Mouse (Mus musculus) thymus, postnatal 36 days (tissue): ENCODE measurements around the gene Flrt2.
"Not testable (repeated sequence)": the region's sequence is repeated elsewhere in the genome, so short reads cannot be mapped to it uniquely, and the experiment has no call there.

ENCODE experiments used
- DNase-seq, 2 experiments: peaks; one replicate each; pipeline ENCODE4 v3.0.0; 2022; ENCODE audit warnings: mixed read lengths in 2 of 2

Gene Flrt2

DNA sequence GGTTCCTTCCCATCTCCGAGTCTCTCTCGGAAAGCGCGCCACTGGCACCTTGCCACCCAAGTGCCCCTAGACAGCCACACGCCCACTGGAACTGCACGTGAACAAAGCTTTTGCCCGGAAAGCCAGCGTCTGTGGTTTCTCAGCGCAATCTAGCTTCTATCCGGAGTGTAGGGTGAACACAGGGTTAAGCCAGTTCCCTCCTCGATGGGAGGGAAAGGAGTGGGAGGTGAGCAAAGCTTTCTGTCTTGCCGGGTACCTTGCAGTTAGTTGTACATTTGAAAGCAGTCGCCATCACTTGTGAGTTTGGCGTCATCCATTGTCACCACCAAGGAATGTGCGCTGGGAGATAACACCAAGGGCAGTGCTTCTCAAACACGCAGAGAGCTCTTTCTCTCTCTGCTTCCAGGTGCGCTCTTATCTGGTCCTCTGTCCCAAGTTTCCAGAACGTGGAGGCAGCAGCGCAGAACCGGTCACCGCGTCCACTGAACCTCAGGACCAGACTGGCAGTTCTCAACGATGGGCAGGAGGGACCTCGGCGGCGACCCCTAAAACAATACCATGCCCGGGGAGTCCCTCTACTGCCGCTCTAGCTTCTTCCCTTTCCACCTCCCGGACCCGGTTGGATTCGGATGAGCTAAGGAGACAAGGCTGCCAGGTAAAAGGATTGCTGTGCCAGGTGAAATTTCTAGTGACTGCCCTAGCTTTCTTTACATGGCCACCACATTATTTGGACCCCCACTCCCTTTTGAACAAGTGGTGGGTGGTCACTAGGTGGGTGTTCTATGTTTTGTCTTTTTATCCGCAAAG, at the start of gene Flrt2:
Gene Flrt2 (plus strand): TSS at position 266 of the 807 bp plus-strand sequence.
- DNase-seq, result no peak

GRCm38 (mm10) chr12:95642226-95642625, 49.8 kb upstream of the Flrt2 start:
- DNase-seq, result no peak

GRCm38 (mm10) chr12:95647179-95647578, 44.8 kb upstream of the Flrt2 start:
- not testable (repeated sequence) for DNase-seq

DNA sequence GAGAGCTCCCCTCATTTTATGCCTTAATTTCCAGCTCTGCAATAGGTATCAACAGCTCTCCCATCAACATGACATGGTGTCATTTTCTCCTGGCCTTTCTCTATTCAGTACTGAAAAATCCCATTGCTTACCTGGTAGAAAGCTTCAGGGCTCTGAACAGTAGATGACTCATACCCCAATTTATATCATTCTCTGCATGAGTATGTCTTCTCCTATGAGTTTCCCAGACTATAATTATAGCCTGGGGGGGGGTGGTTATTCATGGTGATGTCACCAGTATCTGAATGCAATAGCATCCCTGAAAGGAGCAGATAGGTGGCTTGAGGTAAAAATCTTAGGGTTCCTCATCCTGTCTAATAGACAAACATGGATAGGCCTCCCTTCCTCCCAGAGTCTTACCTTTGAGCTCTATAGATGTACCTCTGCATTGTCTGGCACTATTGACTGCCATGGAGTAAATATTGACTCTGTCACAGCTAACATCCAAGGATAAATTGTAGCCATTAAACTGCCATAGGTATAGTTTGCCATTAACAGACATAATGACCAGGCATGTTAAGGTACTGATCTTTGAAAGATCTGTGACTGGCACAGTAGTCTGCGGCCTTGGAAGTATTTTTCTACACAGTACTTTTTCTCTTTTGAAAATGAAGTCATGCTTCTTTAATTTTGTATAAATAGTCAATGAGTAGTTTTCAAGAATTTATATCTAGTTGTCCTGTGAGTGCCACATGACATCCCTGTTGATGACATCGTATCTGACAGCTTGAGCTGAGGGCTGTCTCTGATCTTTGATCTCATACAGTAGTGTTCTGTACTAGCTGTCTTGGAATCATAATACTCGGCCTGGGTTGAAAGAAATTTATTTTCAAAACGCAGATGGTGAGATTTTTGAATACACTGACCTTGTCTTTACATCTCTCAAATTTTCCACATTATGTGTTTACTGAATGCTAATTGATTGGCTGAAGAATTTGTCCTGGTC, 39.6 kb upstream of the Flrt2 start:
- DNase-seq, result no peak

DNA sequence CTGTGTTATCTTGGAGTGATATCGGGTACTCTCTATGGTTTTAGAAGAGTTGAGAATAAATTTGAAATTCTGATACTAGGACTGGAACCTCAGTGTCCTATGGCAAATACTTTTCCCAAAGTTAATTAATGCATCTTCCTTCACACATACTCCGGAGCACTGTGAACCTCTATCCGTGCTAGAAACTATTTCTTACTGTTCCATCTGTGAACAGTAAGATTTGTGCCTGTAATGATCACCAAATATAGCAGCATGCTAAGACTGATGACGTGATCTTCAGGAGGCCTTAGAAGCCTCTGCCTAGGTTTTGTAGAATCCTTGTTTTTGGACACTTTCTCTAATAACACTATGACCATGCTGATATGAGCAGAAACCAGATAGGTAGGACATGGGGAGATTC, 35.4 kb upstream of the Flrt2 start:
- no peak for DNase-seq

DNA sequence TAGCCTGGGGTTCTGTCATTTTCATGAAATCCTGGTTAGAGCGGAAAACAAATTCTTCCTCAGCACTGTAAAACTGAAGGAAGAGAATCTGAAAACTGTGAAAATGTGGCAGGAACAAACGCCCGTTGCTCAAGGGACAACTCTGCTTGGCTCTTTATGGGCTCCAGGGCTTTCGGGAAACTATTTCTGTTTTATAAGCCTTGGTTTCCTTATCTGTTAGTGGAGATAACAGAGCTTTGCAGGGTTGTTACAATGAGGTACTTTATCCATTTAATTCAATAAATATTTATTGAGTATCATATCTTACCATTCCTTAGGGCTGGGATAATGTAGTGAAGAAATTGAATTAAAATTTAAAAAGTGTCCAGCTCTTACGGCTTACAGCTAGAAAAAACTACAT, 24.7 kb upstream of the Flrt2 start:
- DNase-seq, result no peak

GRCm38 (mm10) chr12:95675711-95676110, 16.3 kb upstream of the Flrt2 start:
- DNase-seq, result no peak

DNA sequence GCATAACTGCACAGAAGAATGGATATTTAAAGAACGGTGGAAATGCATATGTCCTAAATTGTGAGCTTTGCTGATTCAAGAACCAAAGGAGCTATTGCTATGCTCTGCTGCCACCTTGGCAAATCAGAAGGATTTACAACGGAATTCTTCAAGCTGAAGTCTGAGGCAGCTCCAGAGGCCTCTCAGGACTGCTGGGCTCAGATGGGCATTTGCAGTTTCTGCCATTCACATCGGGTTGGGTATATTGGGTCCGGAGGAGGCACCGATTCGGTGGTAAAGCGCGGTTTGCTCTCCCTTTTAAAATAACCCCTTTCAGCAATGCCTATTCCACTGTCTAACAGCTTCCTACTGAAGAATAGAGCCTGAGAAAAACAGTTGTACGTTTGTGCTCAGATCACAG, 1.2 kb upstream of the Flrt2 start:
- DNase-seq, result no peak

DNA sequence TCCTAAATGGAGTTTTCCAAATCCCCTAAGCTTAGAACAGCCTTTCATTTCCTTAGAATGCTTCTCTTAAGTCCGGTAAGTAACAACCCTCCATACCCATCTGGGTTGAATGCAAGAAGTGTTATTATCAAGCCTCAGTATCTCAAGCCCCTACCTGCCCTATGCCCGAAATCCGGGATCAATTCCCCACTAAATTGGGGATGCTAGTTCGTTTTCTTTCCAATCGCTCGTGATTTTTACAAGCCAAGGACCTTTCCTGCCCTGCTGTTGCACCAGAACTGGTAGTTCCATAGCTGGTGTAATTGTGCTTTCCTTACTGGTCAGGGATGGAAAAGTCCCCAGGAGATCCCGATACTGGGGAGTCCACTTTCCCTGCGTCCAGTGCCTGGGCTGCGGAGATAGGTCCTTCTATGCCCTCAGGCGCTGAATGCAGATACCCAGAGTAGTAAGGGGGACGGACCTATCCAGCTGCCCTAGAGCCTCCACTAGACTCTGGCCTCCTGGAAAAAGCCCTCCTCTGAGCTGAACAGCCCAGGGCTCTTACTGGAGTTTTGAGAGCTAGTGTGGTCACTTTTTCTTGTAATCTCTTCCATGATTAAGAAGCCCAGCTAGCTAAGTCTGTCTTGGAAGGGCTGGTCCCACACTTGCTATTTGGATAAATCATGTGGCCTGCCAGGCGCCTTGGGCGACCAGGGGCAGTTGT, 1.1 kb downstream of the Flrt2 start:
- DNase-seq, result no peak

GRCm38 (mm10) chr12:95693651-95694471, 1.8 kb downstream of the Flrt2 start:
- DNase-seq, result no peak

DNA sequence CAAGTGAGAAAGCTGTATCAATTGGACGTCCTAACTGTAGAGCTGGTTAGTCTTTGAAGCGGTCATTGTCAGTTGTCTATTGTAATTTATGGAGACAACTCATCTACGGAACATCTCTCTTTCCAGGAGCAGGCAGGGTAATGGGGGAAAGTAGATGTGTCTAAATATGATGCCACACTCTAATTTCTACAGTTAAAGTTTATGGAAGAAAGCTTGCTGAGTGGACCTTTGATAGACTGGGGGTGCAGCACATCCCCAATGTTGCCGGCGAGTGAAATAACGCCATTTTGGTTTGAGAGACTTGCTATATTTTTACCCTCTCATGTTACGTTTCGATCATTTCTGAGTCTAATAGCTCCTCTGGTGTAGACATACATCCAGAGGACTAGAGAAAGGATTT, 2.5 kb downstream of the Flrt2 start:
- no peak for DNase-seq

DNA sequence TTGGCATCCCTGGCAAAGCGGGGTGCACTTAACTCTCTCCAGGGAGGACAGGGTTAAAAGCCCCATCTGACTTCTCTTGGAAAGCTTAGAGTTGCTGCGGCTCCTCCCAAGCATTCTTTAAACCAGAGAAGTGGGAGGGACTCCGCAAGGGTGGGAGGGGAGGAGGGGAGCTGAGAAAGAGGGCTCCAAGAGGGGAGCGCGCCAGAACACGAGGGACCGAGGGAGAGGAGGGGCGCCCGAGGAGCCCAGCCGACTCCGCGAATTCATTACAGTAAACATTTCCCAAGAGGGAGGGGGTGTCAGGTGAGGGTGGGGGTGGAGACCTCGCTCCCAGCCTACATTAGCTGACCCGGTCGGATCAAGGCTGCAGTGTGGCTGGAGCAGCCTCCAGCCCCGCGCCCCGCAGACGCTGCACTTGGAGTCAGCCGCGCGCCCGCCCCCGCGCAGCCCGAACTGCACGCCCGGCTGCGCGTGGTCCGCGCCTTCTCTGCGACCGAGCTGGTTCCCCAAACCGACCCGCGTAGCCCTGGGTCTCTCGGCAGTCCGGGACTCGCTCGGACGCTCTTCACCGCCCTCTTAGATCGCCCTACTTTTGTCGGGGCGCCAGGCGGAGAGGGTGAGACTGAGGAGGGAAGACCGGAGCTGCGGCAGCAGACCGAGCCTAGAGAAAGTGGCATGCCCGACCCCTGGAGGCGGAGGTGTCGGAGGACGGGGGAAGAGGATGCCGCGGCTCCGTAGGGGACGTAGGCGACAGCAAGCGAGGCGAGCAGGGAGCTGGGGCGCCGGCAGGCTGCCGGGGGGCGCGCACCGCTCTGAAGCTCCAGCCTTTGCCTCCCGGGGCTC, 3.2 kb downstream of the Flrt2 start:
- DNase-seq, result peak in 1 of 2 experiments; percentile 6

- DNase-seq, result no peak
These were observed 4.0 kb downstream of the Flrt2 start for GRCm38 (mm10) chr12:95695834-95696521.

- no peak for DNase-seq
These were observed 4.5 kb downstream of the Flrt2 start for GRCm38 (mm10) chr12:95696522-95697025.

DNA sequence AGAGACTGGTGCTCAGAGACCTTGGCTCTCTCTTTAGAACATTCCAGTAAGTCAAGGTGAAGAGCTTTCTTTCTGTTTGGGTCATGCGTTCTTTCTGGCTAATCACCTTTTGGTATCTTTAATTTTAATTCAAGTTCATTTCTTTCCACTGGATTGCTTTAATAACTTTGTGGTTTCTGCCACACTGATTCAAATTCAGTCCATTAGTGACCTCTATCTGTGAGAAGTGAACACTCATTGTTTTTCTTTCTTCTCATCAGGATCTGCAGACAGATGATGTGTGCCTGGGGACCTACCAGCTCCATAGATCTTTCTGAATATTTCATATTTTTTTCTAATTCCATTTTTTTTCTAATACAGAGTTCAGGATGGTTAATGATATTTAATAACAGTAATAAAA, 6.5 kb downstream of the Flrt2 start:
- DNase-seq, result no peak

- no peak for DNase-seq
These were observed 8.7 kb downstream of the Flrt2 start for GRCm38 (mm10) chr12:95700746-95701145.

DNA sequence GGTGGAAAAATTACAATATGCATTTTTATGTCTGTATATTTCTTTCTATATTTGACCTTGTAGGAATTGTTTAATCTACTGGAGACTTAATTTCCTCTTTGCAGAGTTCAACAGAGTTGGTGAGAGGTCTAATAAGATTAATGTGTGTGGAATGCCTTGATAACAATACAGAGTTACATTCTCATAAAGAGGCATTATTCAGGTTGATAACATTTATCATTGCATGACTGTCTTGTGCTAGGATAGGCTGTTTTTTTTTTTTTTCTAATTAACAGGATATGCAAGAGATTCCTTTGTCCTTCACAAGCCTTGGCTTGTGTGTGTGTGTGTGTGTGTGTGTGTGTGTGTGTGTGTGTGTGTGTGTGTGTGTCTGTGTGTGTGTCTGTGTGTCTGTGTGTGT, 9.6 kb downstream of the Flrt2 start:
- DNase-seq, result no peak

DNA sequence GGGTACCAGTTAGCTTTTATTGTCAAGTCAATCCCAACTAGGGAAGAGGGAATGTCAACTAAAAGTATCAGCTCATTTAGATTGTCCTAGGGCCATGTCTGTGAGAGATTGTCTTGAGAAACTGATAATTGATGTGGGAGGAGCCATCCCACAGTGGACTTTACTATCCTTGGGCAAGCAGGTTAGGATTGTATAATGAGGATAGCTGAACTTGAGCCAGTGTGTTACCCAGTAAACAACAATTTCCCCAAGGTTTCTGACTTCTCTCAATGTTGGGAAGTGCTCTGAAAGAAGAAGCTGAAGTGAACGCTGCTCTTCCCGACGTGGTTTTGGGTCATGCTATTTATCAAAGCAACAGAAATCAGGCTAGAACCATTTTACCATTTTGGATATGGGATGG, 13.0 kb downstream of the Flrt2 start:
- DNase-seq, result no peak

DNA sequence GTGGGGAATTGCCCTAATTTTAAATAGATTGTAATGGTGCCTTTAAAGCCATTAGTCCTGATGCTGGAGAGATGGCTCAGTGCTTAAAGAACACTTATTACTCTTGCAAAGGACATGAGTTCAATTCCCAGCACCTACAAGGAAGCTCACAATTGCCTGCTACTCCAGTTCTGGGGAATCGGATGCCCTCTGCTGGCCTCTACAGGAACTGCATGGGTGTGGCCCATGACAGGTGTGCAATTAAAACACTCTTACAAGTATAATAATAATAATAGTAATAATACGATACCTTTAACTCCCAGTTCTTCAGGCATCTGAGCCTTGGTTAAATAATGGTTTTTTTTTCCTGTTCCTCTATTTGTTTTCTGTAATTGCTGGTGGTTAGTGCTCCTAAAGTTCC, 31.2 kb downstream of the Flrt2 start:
- peak; percentile 3 to 4 for DNase-seq

DNA sequence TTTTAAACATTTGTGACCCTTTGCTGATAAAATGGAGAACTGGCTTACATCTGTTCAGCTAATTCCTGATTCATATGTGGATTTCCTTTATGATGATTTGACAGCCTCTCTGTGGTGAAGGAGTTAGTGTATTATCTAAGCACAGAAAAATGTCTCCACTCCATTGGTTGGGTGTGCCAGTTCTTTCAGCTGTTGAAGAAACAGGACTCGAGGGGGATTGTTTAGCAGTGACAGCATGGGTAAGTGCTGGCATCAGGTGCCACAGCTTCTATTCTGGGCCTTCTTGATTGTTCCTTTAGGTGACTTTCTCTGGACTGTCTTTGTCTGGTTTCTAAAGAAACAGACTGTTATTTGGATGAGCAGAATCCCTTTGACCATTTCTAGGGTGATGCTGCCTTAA, 42.0 kb downstream of the Flrt2 start:
- no peak for DNase-seq
